Mouse (Mus musculus) embryo, embryonic 11.5 days (tissue): ENCODE results near the gene Vwa7.
A peak's percentile ranks its signal among the peaks of the same experiment; 100 is the strongest.

Experiments used
- DNase-seq: peaks from one replicate; pipeline ENCODE4 v3.0.0-alpha.2; 2012; ENCODE audit warnings: low read depth, low spot score

The Vwa7 gene

GRCm38 (mm10) chr17:35045807-35046680 is 29.7 kb downstream of the Vwa7 start:
- DNase-seq, result no peak

- DNase-seq, result peak; percentile 99
Observed at GRCm38 (mm10) chr17:35046681-35047455, 30.5 kb downstream of the Vwa7 start, which contains the start of gene Msh5. Gene Msh5, minus strand, starts transcription at chr17:35046745.

- DNase-seq, result no peak
Observed at GRCm38 (mm10) chr17:35047688-35048087, 31.3 kb downstream of the Vwa7 start.

- DNase-seq, result no peak
Observed at GRCm38 (mm10) chr17:35048149-35048931, 32.0 kb downstream of the Vwa7 start.

- DNase-seq, result no peak
Observed at GRCm38 (mm10) chr17:35048932-35049440, 32.6 kb downstream of the Vwa7 start.

GRCm38 (mm10) chr17:35049561-35050016 is 33.2 kb downstream of the Vwa7 start, which contains the start of gene Clic1:
Gene Clic1, plus strand, starts transcription at chr17:35049966.
- DNase-seq, result peak; percentile 64

- DNase-seq, result no peak
Observed at GRCm38 (mm10) chr17:35050126-35050750, 33.9 kb downstream of the Vwa7 start.

- DNase-seq, result peak; percentile 59
Observed at GRCm38 (mm10) chr17:35051156-35052086, 35.0 kb downstream of the Vwa7 start.

GRCm38 (mm10) chr17:35052271-35052798 is 36.0 kb downstream of the Vwa7 start:
- no peak for DNase-seq

- DNase-seq, result no peak
Observed at GRCm38 (mm10) chr17:35055691-35056495, 39.5 kb downstream of the Vwa7 start.

GRCm38 (mm10) chr17:35057090-35057489 is 40.7 kb downstream of the Vwa7 start:
- DNase-seq, result no peak

- no peak for DNase-seq
Observed at GRCm38 (mm10) chr17:35058316-35058715, 41.9 kb downstream of the Vwa7 start.

- peak; percentile 87 for DNase-seq
Observed at GRCm38 (mm10) chr17:35058911-35059892, 42.8 kb downstream of the Vwa7 start, which contains the start of gene Ddah2. Gene Ddah2, plus strand, starts transcription at chr17:35059035.

- no peak for DNase-seq
Observed at GRCm38 (mm10) chr17:35060071-35060470, 43.7 kb downstream of the Vwa7 start.

- no peak for DNase-seq
Observed at GRCm38 (mm10) chr17:35060737-35061297, 44.4 kb downstream of the Vwa7 start.

- no peak for DNase-seq
Observed at GRCm38 (mm10) chr17:35061299-35061698, 44.9 kb downstream of the Vwa7 start.

- no peak for DNase-seq
Observed at GRCm38 (mm10) chr17:35063466-35063865, 47.1 kb downstream of the Vwa7 start.
